Mouse (Mus musculus): ENCODE data around the gene Zcwpw1.
"Not testable (repeated sequence)": the region's sequence is repeated elsewhere in the genome, so short reads cannot be mapped to it uniquely, and the experiment has no call there.

Zcwpw1 gene

GRCm38 (mm10) chr5:137787151-137787928 is at the start of gene Zcwpw1, which contains the start of gene Mepce:
Zcwpw1 (plus strand) TSS chr5:137787798.
Mepce (minus strand) TSS chr5:137787655.
- peak; percentile 96 for DNase-seq (ENCODE audit: low read depth, low spot score)

- DNase-seq (ENCODE audit: low read depth, low spot score) = no peak
Observed at GRCm38 (mm10) chr5:137738516-137738915, 49.1 kb upstream of the Zcwpw1 start.

DNA sequence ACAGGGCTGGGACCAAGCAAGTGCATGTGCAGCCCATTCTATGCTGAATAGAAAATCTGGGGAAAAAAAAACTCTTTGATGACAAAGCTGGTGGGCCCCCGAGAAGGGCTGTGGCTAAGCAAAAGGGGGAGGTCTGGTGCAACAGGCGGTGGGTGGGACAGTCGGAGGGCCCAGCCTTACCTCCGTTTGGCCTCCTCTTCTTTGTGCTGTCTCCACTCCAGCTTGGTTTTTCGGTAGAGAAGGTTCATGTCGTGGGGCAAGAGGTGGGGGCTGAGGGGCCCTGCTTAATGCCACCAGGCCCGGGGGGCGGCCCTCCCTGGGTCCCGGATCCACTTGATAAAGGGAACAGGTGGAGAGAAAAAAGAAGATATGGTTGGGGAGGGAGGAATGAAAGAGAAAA is 48.1 kb upstream of the Zcwpw1 start:
- no peak for DNase-seq (ENCODE audit: low read depth, low spot score)

GRCm38 (mm10) chr5:137740506-137740905 is 47.1 kb upstream of the Zcwpw1 start:
- DNase-seq (ENCODE audit: low read depth, low spot score) = no peak

DNA sequence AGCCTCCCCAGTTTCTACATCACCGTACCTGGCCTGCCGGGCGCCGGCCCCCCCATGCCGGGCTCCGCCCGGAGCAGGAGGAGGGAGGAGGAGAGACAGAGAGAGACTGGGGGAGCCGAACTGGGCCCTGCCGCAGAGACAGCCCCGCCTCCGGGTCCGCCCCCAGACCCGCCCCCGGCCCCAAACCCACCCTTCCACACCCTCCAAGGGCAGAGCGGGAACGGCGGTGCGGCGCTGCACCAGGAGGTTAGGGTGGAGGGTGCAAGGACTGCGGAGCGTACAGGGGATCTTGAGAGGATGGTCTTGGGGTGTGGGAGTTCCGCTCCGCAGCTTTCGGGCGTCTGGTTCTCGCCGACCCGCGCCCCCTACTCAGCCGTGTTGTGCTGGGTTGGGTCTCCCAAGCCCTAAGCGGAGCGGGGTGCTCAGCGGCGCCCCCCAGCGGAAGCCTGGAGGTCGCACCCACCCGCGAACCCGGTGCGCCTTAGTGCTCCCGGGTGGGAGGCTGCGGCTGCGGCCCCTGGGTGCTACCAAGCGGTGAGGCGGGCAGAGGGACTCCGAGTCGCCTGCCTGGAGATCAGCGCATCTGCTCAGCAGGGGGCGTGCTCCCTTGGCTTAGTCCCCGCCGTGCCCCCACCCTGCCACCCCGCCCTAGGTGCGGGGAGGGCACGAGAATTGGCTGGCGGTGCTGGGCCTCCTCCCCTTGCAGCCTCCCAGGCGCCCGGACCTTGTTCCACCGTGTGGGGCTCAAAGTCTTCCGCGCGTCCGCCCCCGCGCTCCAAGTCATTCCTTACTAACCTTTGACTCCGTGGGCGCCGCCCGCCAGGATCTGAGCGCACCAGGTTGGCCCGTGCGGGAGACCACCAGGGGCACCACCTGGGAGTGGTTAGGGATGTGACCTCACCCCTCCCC is 46.3 kb upstream of the Zcwpw1 start, which contains the start of gene Nyap1:
Nyap1 (minus strand) TSS at position 585 of the 909 bp plus-strand sequence.
- peak; percentile 90 for DNase-seq (ENCODE audit: low read depth, low spot score)

DNA sequence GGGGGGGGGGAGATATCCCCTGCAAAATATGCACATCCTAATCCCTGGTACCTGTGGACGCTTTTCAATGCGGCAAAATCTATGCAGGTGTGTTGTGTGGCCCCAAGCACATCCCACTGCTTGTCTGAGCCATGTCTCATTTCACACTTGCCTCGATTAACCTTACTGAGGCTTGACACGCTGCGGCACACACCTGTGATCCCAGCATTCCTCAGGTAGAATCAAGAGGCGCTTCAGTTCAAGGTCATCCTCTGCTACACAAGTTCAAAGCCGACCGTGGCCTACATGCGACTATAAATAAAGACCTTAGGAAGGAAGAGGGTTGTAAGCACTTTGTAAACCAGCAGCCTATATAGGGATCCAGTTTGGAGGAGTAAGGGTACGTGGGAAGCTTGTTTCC is 45.5 kb upstream of the Zcwpw1 start:
- DNase-seq (ENCODE audit: low read depth, low spot score) = no peak

GRCm38 (mm10) chr5:137742836-137743235 is 44.8 kb upstream of the Zcwpw1 start:
- no peak for DNase-seq (ENCODE audit: low read depth, low spot score)

DNA sequence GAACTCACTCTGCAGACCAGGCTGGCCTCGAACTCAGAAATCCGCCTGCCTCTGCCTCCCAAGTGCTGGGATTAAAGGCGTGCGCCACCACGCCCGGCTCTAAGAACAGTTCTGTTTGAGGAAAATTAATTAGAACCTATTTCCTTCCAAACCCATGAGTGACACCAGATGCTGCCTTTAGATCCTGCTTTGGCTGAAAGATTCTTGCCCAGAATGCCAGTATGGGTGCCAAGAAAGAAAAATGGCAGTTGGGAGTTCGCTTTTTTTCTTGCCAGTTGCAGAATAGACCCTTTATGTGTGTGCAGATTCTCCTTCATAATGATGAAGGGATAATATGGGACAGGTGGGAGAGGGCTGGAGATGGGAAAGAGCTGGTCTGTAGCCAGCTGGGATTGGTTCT is 43.4 kb upstream of the Zcwpw1 start:
- DNase-seq (ENCODE audit: low read depth, low spot score) = no peak

DNA sequence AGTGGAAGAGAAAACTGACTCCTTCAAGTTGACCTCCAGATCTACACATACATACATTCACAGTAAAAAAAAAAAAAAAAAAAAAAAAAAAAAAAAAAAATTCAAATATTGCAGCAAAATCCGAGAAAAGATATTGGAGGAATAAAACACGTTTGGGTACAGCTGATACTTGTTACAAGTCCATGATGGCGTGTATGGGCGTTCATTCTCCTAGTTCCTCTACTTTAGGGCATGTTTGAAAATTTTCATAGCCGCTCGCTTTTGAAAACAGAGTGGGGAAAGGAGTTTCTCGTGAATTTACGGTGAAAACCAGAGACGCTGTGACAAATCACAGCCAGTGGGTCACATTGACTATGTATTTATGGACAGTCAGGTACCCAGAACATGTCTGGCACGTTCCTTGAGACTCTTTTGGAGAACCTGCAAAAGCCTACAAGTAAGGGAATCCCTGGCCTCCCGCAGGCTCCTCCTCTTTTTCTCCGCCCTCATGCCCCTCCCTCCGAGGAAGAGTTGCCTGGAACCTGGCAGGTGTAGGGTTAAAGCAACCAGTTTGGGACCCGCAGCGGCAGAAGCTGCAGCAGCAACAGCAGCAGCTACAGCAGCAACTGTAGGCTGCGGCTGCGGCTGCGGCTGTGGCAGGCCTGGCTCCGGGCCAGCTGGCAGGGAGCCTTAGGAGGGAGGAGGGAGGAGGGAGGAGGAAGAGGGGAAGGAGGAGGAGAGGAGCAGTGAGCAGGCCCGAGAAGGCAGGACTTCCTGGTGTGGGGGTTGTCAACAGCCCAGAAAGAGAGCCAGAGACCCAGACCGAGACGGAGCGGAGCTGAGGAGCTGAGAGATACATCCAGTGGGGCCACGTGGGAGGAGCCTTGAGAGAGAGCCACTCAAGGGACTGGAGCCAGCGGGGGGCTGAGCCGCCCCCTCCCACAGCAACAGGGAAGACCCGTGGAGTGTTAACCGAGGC is 42.1 kb upstream of the Zcwpw1 start, which contains the start of gene Tsc22d4:
Tsc22d4 (plus strand) TSS at position 517 of the 958 bp plus-strand sequence.
- DNase-seq (ENCODE audit: low read depth, low spot score) = peak; percentile 99

DNA sequence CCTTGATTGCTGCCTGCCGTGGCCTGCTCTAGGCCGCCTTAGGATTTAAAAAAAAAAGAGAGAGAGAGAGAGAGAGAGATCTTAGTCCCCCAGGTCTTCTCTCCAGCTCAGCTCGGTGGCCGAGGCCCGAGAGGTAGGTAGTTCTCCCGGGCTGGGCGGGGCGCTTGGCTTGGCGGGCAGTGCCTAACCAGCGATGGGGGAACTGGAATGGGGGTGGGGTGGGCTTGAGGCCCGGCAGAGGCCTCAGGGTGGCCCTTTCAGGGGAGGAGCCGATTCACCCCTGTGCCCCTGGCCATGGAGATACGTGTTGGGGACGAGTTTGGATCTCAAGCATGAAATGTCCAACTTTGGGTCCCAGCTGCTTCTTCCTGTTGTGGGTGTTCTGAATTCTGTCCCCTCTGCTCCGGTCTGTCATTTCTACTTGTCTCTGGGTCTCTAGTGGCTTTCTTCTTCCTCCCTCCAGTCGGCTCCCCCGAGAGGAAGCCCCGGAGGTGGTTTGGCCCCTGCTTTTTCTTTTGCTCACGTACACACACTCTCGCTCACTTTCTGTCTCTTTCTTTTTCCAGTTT is 41.2 kb upstream of the Zcwpw1 start:
- no peak for DNase-seq (ENCODE audit: low read depth, low spot score)

GRCm38 (mm10) chr5:137746851-137747325 is 40.7 kb upstream of the Zcwpw1 start:
- no peak for DNase-seq (ENCODE audit: low read depth, low spot score)

DNA sequence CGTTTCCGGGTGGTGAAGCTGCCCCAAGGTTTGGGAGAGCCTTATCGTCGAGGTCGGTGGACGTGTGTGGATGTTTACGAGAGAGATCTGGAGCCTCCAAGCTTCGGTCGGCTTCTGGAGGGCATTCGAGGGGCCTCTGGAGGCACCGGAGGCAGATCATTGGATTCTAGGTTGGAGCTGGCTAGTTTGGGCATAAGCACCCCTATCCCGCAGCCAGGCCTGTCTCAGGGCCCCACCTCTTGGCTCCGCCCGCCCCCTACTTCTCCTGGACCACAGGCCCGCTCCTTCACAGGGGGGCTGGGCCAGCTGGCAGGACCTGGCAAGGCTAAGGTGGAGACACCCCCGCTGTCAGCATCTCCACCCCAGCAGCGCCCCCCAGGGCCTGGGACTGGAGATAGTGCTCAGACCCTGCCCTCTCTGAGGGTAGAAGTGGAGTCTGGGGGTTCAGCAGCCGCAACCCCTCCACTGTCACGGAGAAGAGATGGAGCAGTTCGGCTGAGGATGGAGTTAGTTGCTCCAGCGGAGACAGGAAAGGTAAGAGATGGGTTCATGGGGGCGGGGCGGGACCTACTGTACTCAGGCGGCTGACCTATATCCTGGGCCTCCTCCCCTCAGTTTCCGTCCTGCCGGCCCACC is 40.2 kb upstream of the Zcwpw1 start:
- no peak for DNase-seq (ENCODE audit: low read depth, low spot score)

DNA sequence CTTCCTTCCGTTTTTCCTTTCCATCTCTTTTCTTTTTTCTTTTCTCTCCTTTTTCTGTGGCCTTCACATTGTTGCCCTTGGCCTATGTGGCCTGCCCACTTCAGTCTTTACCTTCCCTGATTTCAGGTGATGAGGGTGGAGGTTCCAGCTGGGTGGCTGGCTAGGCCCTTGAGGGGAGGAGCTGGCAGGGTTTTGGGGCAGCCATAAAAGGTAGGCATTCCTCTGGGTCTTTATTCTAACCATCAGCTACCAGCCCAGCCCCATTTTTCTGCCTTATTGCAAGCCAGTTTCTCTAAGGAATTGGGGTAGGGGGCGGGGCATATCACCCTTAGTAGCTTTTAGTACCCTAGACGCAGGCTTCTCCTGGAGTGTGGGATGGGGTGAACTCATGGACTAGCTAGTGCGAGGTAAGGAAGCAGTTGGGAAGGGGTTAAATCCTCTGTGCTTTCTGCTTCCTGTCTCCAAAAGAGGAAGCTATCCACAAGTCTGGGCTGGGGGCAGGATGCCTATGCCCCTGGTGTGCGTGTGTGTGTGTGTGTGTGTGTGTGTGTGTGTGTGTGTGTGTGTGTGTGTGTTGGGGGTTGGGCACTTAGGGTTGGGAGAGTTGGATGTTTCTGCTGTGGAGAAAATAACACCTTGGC is 39.3 kb upstream of the Zcwpw1 start:
- no peak for DNase-seq (ENCODE audit: low read depth, low spot score)

GRCm38 (mm10) chr5:137749196-137749836 is 38.3 kb upstream of the Zcwpw1 start:
- peak; percentile 54 for DNase-seq (ENCODE audit: low read depth, low spot score)

- DNase-seq (ENCODE audit: low read depth, low spot score) = not testable (repeated sequence)
Observed at GRCm38 (mm10) chr5:137750212-137750611, 37.4 kb upstream of the Zcwpw1 start.

- DNase-seq (ENCODE audit: low read depth, low spot score) = no peak
Observed at GRCm38 (mm10) chr5:137751221-137751887, 36.2 kb upstream of the Zcwpw1 start.

- DNase-seq (ENCODE audit: low read depth, low spot score) = no peak
Observed at GRCm38 (mm10) chr5:137751988-137752387, 35.6 kb upstream of the Zcwpw1 start.

DNA sequence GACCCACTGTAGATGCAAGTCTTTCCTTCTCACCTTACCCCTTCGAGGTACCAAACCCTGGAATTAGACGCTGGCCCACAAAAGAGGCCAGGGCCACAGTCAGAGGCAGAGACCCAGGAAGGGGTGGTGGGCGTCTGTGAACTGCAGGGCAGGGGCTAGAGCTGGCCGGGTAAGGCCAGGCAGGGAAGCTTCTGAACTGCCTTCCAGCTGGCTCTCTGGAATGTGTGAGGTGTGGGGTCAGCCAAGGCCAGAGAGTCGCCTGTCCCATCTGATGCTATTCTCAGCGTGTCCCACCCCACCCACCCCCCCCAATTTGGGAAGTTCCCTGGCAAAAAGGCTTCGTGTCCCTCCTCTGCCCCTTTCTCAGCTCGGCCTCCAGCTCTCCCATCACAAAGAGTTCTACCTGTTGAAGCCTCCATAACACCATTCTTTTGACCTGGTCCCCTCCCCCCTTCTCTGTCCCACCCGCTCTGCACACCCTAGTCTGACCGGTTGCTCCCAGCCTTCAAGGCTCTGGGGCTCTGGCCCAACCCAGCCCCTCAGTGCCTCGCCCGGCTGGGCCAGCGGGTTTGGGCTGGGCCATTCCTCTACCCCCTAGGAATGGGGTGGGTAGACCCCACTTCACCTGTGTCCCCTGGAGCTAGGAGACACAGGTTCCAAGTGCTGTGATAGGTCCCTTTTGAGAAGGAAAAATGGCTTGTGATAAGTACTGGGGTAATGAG is 34.3 kb upstream of the Zcwpw1 start:
- DNase-seq (ENCODE audit: low read depth, low spot score) = no peak
